Mouse (Mus musculus): ENCODE measurements around the gene Zfp207.

- no peak for TF ChIP-seq CTCF (conservative IDR thresholded peaks at IDR 0.05; ENCODE audit: low read length)
- no peak for TF ChIP-seq NANOG (IDR thresholded peaks at IDR 0.05; ENCODE audit: borderline replicate concordance, low read length)
These were observed 557 bp downstream of the Zfp207 start for GRCm38 (mm10) chr11:80383626-80384046.
